Mouse (Mus musculus) neural tube, embryonic 11.5 days (tissue): ENCODE data around the gene Mdm4. TPM values are rescaled to one million over a fixed set of nuclear protein-coding genes. Genes with fewer than 3 reads are reported as not detected.
A peak's percentile ranks its signal among the peaks of the same experiment; 100 is the strongest.

ENCODE experiments used
- ATAC-seq: fragments of 200-750 bp; cut with Nextera tagmentation; 2 replicates; pipeline ENCODE4 v1.8.0; 2017; ENCODE audit warnings: moderate number of reproducible peaks, mild to moderate bottlenecking, moderate TSS enrichment, moderate library complexity; ENCODE audit not compliant: insufficient read depth, low FRiP score, low TSS enrichment
- DNase-seq: peaks from one replicate; pipeline ENCODE4 v3.0.0-alpha.2; 2015; ENCODE audit warnings: low spot score
- H3K27ac ChIP-seq: fragments of 300-500 bp; sonication (generic); 2 replicates; pipeline ENCODE4 v1.5.1; 2014; ENCODE audit warnings: low read depth, mild to moderate bottlenecking, low read length
- H3K27me3 ChIP-seq: fragments of 300-500 bp; sonication (generic); 2 replicates; pipeline ENCODE4 v1.6.1; 2014; ENCODE audit warnings: mild to moderate bottlenecking, low read length, mixed read lengths; ENCODE audit not compliant: control insufficient read depth, insufficient read depth
- H3K36me3 ChIP-seq: fragments of 300-500 bp; sonication (generic); 2 replicates; pipeline ENCODE4 v1.6.1; 2014; ENCODE audit warnings: mild to moderate bottlenecking, low read length, moderate library complexity, mixed read lengths; ENCODE audit not compliant: control insufficient read depth, insufficient read depth
- H3K4me1 ChIP-seq: fragments of 300-500 bp; sonication (generic); 2 replicates; pipeline ENCODE4 v1.6.1; 2014; ENCODE audit warnings: low read length, mixed read lengths; ENCODE audit not compliant: control insufficient read depth, insufficient read depth
- H3K4me2 ChIP-seq: fragments of 300-500 bp; sonication (generic); 2 replicates; pipeline ENCODE4 v1.6.1; 2014; ENCODE audit warnings: low read depth, mild to moderate bottlenecking, moderate library complexity
- H3K4me3 ChIP-seq: fragments of 300-500 bp; sonication (generic); 2 replicates; pipeline ENCODE4 v1.5.1; 2014; ENCODE audit warnings: low read depth, low read length
- H3K9ac ChIP-seq: fragments of 300-500 bp; sonication (generic); 2 replicates; pipeline ENCODE4 v1.6.1; 2014; ENCODE audit warnings: mild to moderate bottlenecking, low read length
- H3K9me3 ChIP-seq: fragments of 300-500 bp; sonication (generic); 2 replicates; pipeline ENCODE4 v1.6.1; 2016; ENCODE audit warnings: low read length; ENCODE audit not compliant: control insufficient read depth
- WGBS: fragments of 180-500 bp; shearing (Covaris S2); extraction: QIAGEN DNeasy Blood & Tissue Kit; methylation state at CpG from one replicate; pipeline ENCODE4 v1.1.7; 2014; 5-methylcytosine and 5-hydroxymethylcytosine counted together
- polyA plus RNA-seq: library from polyadenylated mRNA; unstranded; fragments of >200 nt; fragmentation: Nextera tagmentation; extraction: Ambion mirVana; gene quantifications from 2 replicates; pipeline ENCODE4 v1.2.1, GENCODE M21; 2014

Gene Mdm4
- 41.0 and 41.2 TPM in 2 replicates for polyA plus RNA-seq

DNA sequence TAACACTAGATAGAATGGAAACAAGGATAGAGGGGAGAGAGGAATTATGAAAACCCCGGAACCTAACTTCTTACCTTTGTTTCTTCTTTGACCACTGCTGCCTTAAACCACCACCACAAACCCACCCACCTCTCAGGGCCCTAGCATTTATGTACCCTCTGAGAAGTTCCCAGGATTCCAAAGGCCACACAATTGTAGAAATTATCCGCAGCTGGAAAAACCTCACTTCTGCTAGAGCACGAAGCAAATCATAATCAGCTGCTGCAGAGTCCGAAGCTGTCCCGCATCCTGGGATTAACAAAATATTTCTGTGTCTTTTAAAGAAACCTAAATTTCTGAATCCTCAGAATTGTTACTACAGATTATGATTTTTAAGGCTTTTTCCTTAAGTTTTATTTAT lies at the start of gene Mdm4:
Mdm4 (minus strand) TSS at position 101 of the 400 bp plus-strand sequence.
- DNase-seq (no peak), ATAC-seq (no peak)
- no peaks in the 10 kb centered on the region for H3K4me1 ChIP-seq
- H3K4me2 ChIP-seq = no peak within 1 kb of the TSS
- WGBS = 96% methylated on average over 5 of the region's 5 CpGs
- no peaks in the 10 kb centered on the region for H3K27me3 ChIP-seq
- no peaks in the 10 kb centered on the region for H3K36me3 ChIP-seq
- H3K4me3 ChIP-seq = no peak within 1 kb of the TSS
- H3K27ac ChIP-seq = no peak within 1 kb of the TSS
- H3K9me3 ChIP-seq = no peaks in the 10 kb centered on the region
- H3K9ac ChIP-seq = no peak within 1 kb of the TSS

DNA sequence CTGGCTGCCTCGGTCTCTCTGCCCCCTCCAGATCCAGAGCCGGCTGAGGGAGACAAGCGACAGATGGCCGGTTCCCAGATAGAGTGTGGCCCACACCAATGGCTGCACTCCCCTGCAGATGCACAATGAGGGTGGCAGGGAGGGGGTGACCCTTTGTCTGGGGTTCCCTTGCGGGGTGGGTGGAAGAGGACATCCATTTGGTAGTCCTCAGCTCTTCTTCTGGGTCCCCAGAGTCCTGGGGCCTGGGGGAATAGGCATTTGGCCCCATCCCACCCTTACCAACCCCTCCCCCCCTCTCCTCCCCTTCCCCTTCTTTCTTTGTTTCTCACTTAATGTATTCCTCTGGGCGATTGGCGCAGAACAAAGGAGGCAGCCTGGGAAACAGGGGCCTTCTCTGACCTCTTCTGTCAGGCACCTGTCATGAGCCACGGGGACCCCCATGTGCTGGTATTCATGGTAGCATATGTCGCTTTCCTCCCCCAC lies 49.8 kb upstream of the Mdm4 start:
- Histone ChIP-seq H3K4me3 (no peak overlapping the region), H3K27ac (peak overlapping the region; percentile 88), H3K27me3 (no peaks in the 10 kb centered on the region), H3K9ac (peak overlapping the region; percentile 44), H3K9me3 (no peaks in the 10 kb centered on the region), H3K4me1 (peaks cover 21% of the 10 kb centered on the region), H3K4me2 (no peak overlapping the region), H3K36me3 (peaks cover 4% of the 10 kb centered on the region; the same call in 1 of the 2 replicates)
- DNase-seq = peak; percentile 84
- peak; percentile 86 for ATAC-seq
- WGBS = 14% methylated on average over 9 of the region's 9 CpGs

DNA sequence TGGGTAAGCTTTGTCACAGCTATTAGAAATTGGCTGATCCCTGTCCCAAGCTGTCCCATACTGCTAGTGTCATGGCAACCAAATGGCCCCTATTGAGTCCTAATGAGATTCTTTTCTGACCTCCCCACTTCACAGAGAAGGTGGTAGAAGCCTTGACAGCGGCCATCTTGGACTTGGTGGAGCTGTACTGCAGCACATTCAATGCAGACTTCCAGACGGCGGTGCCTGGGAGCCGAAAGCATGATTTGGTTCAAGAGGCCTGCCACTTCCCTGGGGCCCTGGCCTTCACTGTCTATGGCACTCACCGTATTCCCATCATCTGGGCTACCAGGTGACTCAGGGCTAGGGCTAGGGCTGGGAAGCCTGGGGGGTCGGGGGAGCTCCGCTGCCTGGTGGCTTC lies 49.1 kb upstream of the Mdm4 start:
- peak; percentile 61 for ATAC-seq
- peak overlapping the region; percentile 44 for H3K9ac ChIP-seq
- no peaks in the 10 kb centered on the region for H3K9me3 ChIP-seq
- peak; percentile 65 for DNase-seq
- no peak overlapping the region for H3K4me3 ChIP-seq
- peaks cover 21% of the 10 kb centered on the region for H3K4me1 ChIP-seq
- WGBS = 51% methylated on average over 7 of the region's 7 CpGs
- no peaks in the 10 kb centered on the region for H3K27me3 ChIP-seq
- H3K4me2 ChIP-seq = no peak overlapping the region; the same call in 1 of the 2 replicates
- H3K27ac ChIP-seq = peak overlapping the region; percentile 88
- peaks cover 6% of the 10 kb centered on the region; the same call in 1 of the 2 replicates for H3K36me3 ChIP-seq

DNA sequence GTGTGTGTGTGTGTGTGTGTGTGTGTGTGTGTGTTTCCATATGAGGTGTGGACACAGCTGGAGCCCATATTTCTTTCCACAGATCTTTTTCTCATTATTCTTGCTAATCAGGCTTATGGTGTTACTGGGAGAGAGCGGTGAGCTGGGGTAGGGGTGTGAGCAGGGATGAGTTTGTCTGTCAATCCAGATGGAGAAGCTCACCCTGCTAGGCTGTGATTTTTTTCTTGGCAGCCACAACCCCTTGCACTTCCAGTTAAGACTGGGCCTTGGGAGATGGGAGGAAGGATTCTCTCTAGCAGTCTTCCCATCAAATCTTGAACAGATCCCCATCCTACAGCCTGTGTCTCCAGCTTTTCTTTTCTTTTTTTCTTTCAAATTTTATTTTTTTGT lies 48.0 kb upstream of the Mdm4 start:
- no peak for DNase-seq
- WGBS = 55% methylated on average over 1 of the region's 1 CpGs
- Histone ChIP-seq H3K9me3 (no peaks in the 10 kb centered on the region), H3K4me2 (no peak overlapping the region), H3K27me3 (no peaks in the 10 kb centered on the region), H3K36me3 (peaks cover 4% of the 10 kb centered on the region; the same call in 1 of the 2 replicates), H3K4me3 (no peak overlapping the region), H3K27ac (peak overlapping the region; percentile 53), H3K4me1 (peaks cover 21% of the 10 kb centered on the region), H3K9ac (no peak overlapping the region)
- ATAC-seq = no peak

DNA sequence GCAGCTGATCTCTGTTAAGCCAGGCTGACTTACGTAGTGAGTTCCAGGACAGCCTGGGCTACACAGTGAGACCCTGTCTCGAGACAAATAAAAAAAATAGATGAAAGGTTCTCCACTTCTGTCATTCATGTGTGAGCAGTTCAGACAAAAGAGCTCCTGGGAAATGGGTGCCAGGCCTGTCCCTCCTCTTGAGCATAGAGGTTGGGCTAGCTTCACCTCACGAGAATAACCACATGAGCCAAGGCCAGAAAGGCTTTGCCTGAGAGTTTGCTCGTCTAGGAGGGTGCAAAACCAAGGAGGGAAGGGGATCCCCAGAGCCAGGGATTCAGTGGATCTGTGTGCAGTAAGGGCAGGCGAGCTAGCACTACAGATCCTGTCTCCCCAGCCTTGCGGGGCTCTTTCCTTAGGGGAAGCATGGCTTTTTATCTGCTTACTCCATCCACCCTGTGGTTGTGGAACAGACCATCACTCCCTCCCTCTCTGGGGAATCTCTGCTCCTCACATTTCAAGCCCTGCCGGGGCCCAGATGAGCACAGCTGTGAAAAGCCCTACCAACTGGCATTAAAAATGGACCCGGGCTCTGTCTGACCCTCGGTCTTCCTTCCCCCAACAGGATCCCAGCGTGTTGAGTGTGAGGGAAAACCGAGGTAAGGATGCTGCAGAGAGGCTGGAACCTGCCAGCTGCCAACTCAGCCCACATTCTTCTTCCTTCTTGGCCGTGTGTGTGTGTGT lies 47.4 kb upstream of the Mdm4 start:
- Histone ChIP-seq H3K4me3 (no peak overlapping the region), H3K36me3 (peaks cover 4% of the 10 kb centered on the region; the same call in 1 of the 2 replicates), H3K4me2 (no peak overlapping the region), H3K4me1 (peaks cover 21% of the 10 kb centered on the region), H3K27ac (peak overlapping the region; percentile 53), H3K9ac (no peak overlapping the region), H3K9me3 (no peaks in the 10 kb centered on the region), H3K27me3 (no peaks in the 10 kb centered on the region)
- WGBS = 50% methylated on average over 11 of the region's 12 CpGs
- ATAC-seq = no peak
- no peak for DNase-seq

DNA sequence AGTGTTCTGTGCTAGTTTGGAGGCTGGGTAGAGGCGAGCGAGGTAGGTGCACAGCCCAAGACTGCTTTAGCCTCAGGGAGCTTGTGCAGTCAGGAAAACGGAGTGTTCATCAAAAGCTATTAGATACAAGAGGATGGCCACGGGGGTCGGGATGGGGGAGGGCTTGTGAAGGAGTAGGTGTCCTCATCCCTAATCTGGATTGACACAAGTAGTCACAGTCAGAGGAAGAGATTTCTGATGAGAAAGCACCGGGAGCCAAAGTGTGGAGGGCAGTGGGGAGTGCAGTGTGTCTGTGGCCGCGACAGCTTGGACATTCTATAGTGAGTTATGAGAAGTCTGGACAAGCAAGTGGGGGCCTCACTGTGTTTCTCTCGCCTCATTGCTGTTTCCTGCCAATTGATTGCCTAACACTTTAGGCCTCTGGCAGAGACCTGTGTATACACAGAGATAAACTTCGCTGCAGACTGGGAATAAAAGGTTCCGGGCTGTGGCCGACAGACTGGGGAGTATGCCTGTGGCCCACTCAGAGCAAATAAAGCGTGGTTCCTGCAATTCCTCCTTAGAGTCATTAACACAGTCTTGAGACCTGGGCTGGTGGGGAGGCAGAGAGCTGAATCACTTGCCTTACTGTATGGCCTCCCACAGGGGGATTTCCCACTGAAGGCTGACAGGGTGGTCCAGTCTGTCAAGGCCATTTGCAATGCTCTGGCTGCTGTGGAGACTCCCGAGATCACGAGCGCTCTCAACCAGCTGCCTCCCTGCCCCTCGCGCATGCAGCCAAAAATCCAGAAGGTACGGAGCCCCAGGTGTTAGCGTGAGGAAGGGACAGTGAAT lies 46.5 kb upstream of the Mdm4 start:
- H3K9me3 ChIP-seq = no peaks in the 10 kb centered on the region
- ATAC-seq (no peak), DNase-seq (peak; percentile 34)
- 44% methylated on average over 20 of the region's 20 CpGs for WGBS
- 0 out of 2 replicates have a peak overlapping the region, but pooled peaks have one; percentile 9 for H3K9ac ChIP-seq
- H3K36me3 ChIP-seq = peaks cover 4% of the 10 kb centered on the region; the same call in 1 of the 2 replicates
- no peak overlapping the region for H3K4me3 ChIP-seq
- no peak overlapping the region for H3K4me2 ChIP-seq
- H3K27ac ChIP-seq = peak overlapping the region; percentile 42
- H3K4me1 ChIP-seq = peaks cover 21% of the 10 kb centered on the region
- no peaks in the 10 kb centered on the region for H3K27me3 ChIP-seq

DNA sequence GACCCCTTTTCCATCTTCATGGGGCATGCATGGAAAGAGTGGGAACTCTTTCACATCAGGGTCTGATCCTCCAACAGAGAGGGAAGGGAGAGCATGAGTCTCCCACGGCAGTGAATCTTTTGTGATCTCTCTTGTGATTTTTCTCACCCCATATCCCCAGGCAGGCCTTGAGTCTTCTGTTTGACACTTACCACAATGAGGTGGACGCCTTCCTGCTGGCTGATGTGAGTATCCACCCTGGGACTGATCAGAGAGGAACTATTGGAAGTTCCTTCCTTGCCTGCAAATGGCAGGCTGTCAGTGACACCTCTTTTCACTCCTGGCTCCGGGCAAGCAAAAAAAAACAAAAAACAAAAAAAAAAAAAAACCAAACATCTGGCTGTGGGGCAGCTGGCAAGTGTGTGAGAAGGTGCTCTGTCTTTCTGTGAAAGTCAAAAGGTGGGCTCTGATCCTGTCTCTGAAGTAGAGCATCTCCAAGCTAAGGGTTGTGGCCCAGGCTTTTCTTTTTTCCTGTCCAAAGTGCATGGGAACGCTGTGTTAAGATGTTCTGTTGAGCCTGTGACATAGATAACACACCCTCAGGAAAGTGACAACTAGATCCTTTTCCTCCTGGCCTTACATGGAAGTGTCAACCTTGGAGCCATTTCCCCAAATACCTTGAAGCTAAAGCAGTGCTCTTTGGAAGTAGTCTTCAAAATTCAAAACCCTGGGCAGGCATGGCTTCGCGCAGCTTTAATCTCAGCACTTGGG lies 45.5 kb upstream of the Mdm4 start:
- 80% methylated on average over 6 of the region's 6 CpGs for WGBS
- Histone ChIP-seq H3K27ac (no peak overlapping the region), H3K27me3 (no peaks in the 10 kb centered on the region), H3K9ac (no peak overlapping the region), H3K4me3 (no peak overlapping the region), H3K9me3 (no peaks in the 10 kb centered on the region), H3K36me3 (peaks cover 4% of the 10 kb centered on the region; the same call in 1 of the 2 replicates), H3K4me1 (peaks cover 19% of the 10 kb centered on the region), H3K4me2 (no peak overlapping the region)
- DNase-seq (no peak), ATAC-seq (no peak)

DNA sequence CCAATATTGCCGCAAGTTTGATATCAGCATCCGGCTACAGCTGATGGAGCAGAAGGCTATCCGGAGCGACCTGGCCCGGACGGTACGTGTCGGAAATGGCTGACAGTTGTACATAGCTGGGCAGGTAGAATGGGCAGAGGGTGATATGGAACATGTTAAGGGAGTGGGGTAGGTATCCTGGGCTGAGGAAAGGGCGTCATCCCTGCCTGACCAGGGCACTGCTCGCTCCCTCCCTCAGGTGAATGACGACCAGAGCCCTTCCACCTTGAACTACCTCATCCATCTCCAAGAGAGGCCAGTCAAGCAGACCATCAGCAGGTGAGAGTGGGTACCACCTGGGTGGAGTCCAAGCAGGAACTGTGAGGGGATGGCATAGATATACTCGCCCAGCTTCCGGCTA lies 44.2 kb upstream of the Mdm4 start:
- H3K4me1 ChIP-seq = peaks cover 12% of the 10 kb centered on the region
- H3K9ac ChIP-seq = no peak overlapping the region
- no peak for DNase-seq
- H3K4me2 ChIP-seq = no peak overlapping the region
- H3K4me3 ChIP-seq = no peak overlapping the region
- peaks cover 4% of the 10 kb centered on the region; the same call in 1 of the 2 replicates for H3K36me3 ChIP-seq
- no peak for ATAC-seq
- H3K27ac ChIP-seq = no peak overlapping the region
- H3K9me3 ChIP-seq = no peaks in the 10 kb centered on the region
- WGBS = 94% methylated on average over 13 of the region's 13 CpGs
- no peaks in the 10 kb centered on the region for H3K27me3 ChIP-seq
